Comparison of ENCODE assay signal across 12 mouse cellular contexts in genomic region chr17:26513459-26514290, GRCm38 (mm10). TPM values are rescaled to one million over a fixed set of nuclear protein-coding genes. Genes with fewer than 3 reads are reported as not detected.
DNase-seq lines count a peak whose midpoint lies in the region; ATAC-seq and TF ChIP-seq lines count a peak whose summit lies in the region.
"Had no signal": no experiment of that assay in that cellular context is flagged by ENCODE, and none has a peak within 500 bp of the region (broad histone marks: within the 10 kb centered on the region; RNA-seq: fewer than 3 reads in every experiment).

No protein-coding gene starts in this region.

- intact Hi-C loops in heart, postnatal 25 days (cut with DNase I): no loop called here
- intact Hi-C loops in left cerebral cortex, postnatal 25 days (cut with DNase I): no loop called here

- H3K36me3 ChIP-seq in heart, embryonic 14.5 days (ENCODE audit: control insufficient read depth, insufficient read depth, low read length): no peaks in the 10 kb centered on the region
- H3K36me3 ChIP-seq in heart, embryonic 16.5 days (ENCODE audit: control insufficient read depth, insufficient read depth): no peaks in the 10 kb centered on the region
- no peaks in the 10 kb centered on the region for H3K36me3 ChIP-seq in macrophage (ENCODE audit: inconsistent target)
- H3K36me3 ChIP-seq: intestine, embryonic 15.5 days; midbrain, embryonic 12.5 days; neural tube, embryonic 13.5 days had no signal

- no peak for TF ChIP-seq CTCF in bone marrow, adult 2 months (IDR thresholded peaks at IDR 0.05; ENCODE audit: control insufficient read depth, insufficient read depth, low read length)

- peak overlapping the region; percentile 49 for H3K9ac ChIP-seq in heart, embryonic 14.5 days (ENCODE audit: low read length)
- H3K9ac ChIP-seq in heart, embryonic 16.5 days (ENCODE audit: low read length): 0 out of 2 replicates have a peak overlapping the region, but pooled peaks have one; percentile 41
- H3K9ac ChIP-seq: intestine, embryonic 15.5 days; lung, embryonic 14.5 days; midbrain, embryonic 12.5 days; neural tube, embryonic 13.5 days had no signal

- H3K79me2 ChIP-seq in macrophage (ENCODE audit: inconsistent target): no peaks in the 10 kb centered on the region

- no peaks in the 10 kb centered on the region for H3K9me3 ChIP-seq in heart, embryonic 14.5 days (ENCODE audit: control insufficient read depth, low read length)
- H3K9me3 ChIP-seq in heart, embryonic 16.5 days (replicated peaks; ENCODE audit: control insufficient read depth, low read length): no peaks in the 10 kb centered on the region
- H3K9me3 ChIP-seq: intestine, embryonic 15.5 days; midbrain, embryonic 12.5 days; neural tube, embryonic 13.5 days had no signal

- no peak for TF ChIP-seq POLR2A in bone marrow, adult 2 months (IDR thresholded peaks at IDR 0.05; ENCODE audit: borderline replicate concordance, control insufficient read depth, low read depth, low read length)

- H3K4me3 ChIP-seq in heart, embryonic 14.5 days (ENCODE audit: control insufficient read depth in 1 of 2, insufficient read depth in 1 of 2, low read depth in 1 of 2, low read length in 2 of 2): no peak overlapping the region
- no peak overlapping the region for H3K4me3 ChIP-seq in bone marrow, adult 2 months (replicated peaks; ENCODE audit: control insufficient read depth, low read depth, low read length)
- no peak overlapping the region for H3K4me3 ChIP-seq in heart, embryonic 16.5 days (ENCODE audit: low read length)
- H3K4me3 ChIP-seq in macrophage (ENCODE audit: inconsistent target): no peak overlapping the region
- H3K4me3 ChIP-seq: intestine, embryonic 15.5 days; midbrain, embryonic 12.5 days; neural tube, embryonic 13.5 days had no signal

- H3K4me1 ChIP-seq in heart, embryonic 14.5 days (ENCODE audit: control insufficient read depth in 2 of 2, insufficient read depth in 2 of 2, low read length in 2 of 2): peaks cover 30 to 45% of the 10 kb centered on the region in 2 experiments
- H3K4me1 ChIP-seq in bone marrow, adult 2 months (ENCODE audit: control insufficient read depth, insufficient read depth, low read length): peaks cover 29% of the 10 kb centered on the region
- peaks cover 40% of the 10 kb centered on the region for H3K4me1 ChIP-seq in heart, embryonic 16.5 days (ENCODE audit: control insufficient read depth, insufficient read depth, low read length)
- H3K4me1 ChIP-seq: neural tube, embryonic 13.5 days had no signal

- H3K27me3 ChIP-seq in heart, embryonic 14.5 days (ENCODE audit: control insufficient read depth, insufficient read depth, low read length): no peaks in the 10 kb centered on the region
- no peaks in the 10 kb centered on the region for H3K27me3 ChIP-seq in heart, embryonic 16.5 days (ENCODE audit: control insufficient read depth, insufficient read depth, low read length)
- H3K27me3 ChIP-seq: intestine, embryonic 15.5 days; neural tube, embryonic 13.5 days had no signal

- WGBS in heart, embryonic 14.5 days: 75% methylated on average over 6 of the region's 6 CpGs
- 51% methylated on average over 6 of the region's 6 CpGs for WGBS in bone marrow, adult 2 months
- WGBS in heart, embryonic 16.5 days: 72% methylated on average over 6 of the region's 6 CpGs
- 60% methylated on average over 6 of the region's 6 CpGs for WGBS in macrophage (ENCODE audit: missing documents)

- no peak for ATAC-seq in heart, embryonic 14.5 days (ENCODE audit: insufficient number of reproducible peaks, insufficient read depth, low FRiP score, low read depth)
- ATAC-seq in heart, embryonic 16.5 days (replicated peaks; ENCODE audit: extremely low read depth, insufficient read depth, low FRiP score): no peak

- H3K27ac ChIP-seq in heart, embryonic 14.5 days (replicated peaks in 1 of 2; ENCODE audit: control insufficient read depth in 1 of 2, insufficient read depth in 1 of 2, low read depth in 2 of 2, low read length in 2 of 2): peak overlapping the region; percentile 84 to 85
- peak overlapping the region; percentile 77 for H3K27ac ChIP-seq in bone marrow, adult 2 months (ENCODE audit: control insufficient read depth, insufficient read depth, low read depth, low read length, poor library complexity)
- peak overlapping the region; percentile 85 for H3K27ac ChIP-seq in heart, embryonic 16.5 days (ENCODE audit: low read length)
- peak overlapping the region; percentile 90 for H3K27ac ChIP-seq in macrophage
- H3K27ac ChIP-seq: intestine, embryonic 15.5 days; midbrain, embryonic 12.5 days; neural tube, embryonic 13.5 days had no signal

- DNase-seq in heart, postnatal 25 days (ENCODE audit: low spot score): no peak
- no peak for DNase-seq in left cerebral cortex, postnatal 25 days (ENCODE audit: low spot score in 2 of 2)
- DNase-seq in left cerebral cortex, adult 8-10 months (ENCODE audit: low spot score in 2 of 2): no peak
- DNase-seq: retina, postnatal 1 day had no signal

- H3K4me2 ChIP-seq in heart, embryonic 14.5 days (ENCODE audit: low read length): 0 out of 2 replicates have a peak overlapping the region, but pooled peaks have one; percentile 3
- no peak overlapping the region for H3K4me2 ChIP-seq in heart, embryonic 16.5 days (ENCODE audit: low read depth, low read length)
- H3K4me2 ChIP-seq: intestine, embryonic 15.5 days; lung, embryonic 14.5 days; midbrain, embryonic 12.5 days; neural tube, embryonic 13.5 days had no signal

RNA-seq across cellular contexts. Expression of gene Ergic1, which starts 47.6 kb away (rescaled TPM):
- 120 and 121 TPM in 2 replicates for polyA plus RNA-seq in heart, embryonic 14.5 days (2014; fragmentation: Nextera tagmentation; extraction: Ambion mirVana)
- total RNA-seq in heart, postnatal 25 days (2021): 10 to 100 TPM; 54.2 to 58.4 TPM
- polyA plus RNA-seq in bone marrow, adult 2 months (2011; ENCODE audit: insufficient read depth, insufficient read length, low replicate concordance, missing spikeins): 9.8 and 23.4 TPM in 2 replicates
- 82.7 and 84.9 TPM in 2 replicates for polyA plus RNA-seq in heart, embryonic 16.5 days (2015; fragmentation: Nextera tagmentation; extraction: Ambion mirVana)
- total RNA-seq in macrophage (2018; cell fraction: chromatin; rRNA removed): 100 to 1,000 TPM in 3 of 26 experiments, 10 to 100 TPM in 23; 27.2 to 136 (median 52.5) TPM
- total RNA-seq in macrophage (2018; cell fraction: cytosol; rRNA removed): 10 to 100 TPM; 35.4 to 59.1 (median 45.8) TPM
- 100 to 1,000 TPM in 3 of 26 experiments, 10 to 100 TPM in 23; 29.0 to 133 (median 49.8) TPM for total RNA-seq in macrophage (2018; cell fraction: nucleus; rRNA removed)
- 37.4 to 133 TPM (median 109 TPM) in 3 replicates for polyA plus RNA-seq in macrophage (2018)
- total RNA-seq in left cerebral cortex, postnatal 25 days (2021): 100 to 1,000 TPM; 163 to 168 TPM
- total RNA-seq in left cerebral cortex, adult 8-10 months (2022): 100 to 1,000 TPM; 131 to 191 (median 161) TPM

RNA-seq across cellular contexts. Expression of gene Dusp1, which starts 48.3 kb away (rescaled TPM):
- polyA plus RNA-seq in heart, embryonic 14.5 days (2014; fragmentation: Nextera tagmentation; extraction: Ambion mirVana): 30.2 and 36.9 TPM in 2 replicates
- total RNA-seq in heart, postnatal 25 days (2021): 10 to 100 TPM; 44.8 to 66.4 TPM
- 26.8 and 37.7 TPM in 2 replicates for polyA plus RNA-seq in bone marrow, adult 2 months (2011; ENCODE audit: insufficient read depth, insufficient read length, low replicate concordance, missing spikeins)
- 35.5 and 35.7 TPM in 2 replicates for polyA plus RNA-seq in heart, embryonic 16.5 days (2015; fragmentation: Nextera tagmentation; extraction: Ambion mirVana)
- total RNA-seq in macrophage (2018; cell fraction: chromatin; rRNA removed): 1,000 to 10,000 TPM in 8 of 26 experiments, 100 to 1,000 TPM in 14, 10 to 100 TPM in 4; 36.2 to 1,811 (median 533) TPM
- 1,000 to 10,000 TPM in 5 of 26 experiments, 100 to 1,000 TPM in 14, 10 to 100 TPM in 7; 20.0 to 1,690 (median 314) TPM for total RNA-seq in macrophage (2018; cell fraction: cytosol; rRNA removed)
- total RNA-seq in macrophage (2018; cell fraction: nucleus; rRNA removed): 1,000 to 10,000 TPM in 9 of 26 experiments, 100 to 1,000 TPM in 14, 10 to 100 TPM in 3; 28.6 to 2,287 (median 592) TPM
- polyA plus RNA-seq in macrophage (2018): 10.8 to 29.7 TPM (median 28.3 TPM) in 3 replicates
- total RNA-seq in left cerebral cortex, postnatal 25 days (2021): 10 to 100 TPM; 32.7 to 47.7 TPM
- total RNA-seq in left cerebral cortex, adult 8-10 months (2022): 10 to 100 TPM; 21.6 to 50.5 (median 28.7) TPM
